Mouse (Mus musculus): ENCODE measurements around the gene Txndc15.
"Not testable (repeated sequence)": the region's sequence is repeated elsewhere in the genome, so short reads cannot be mapped to it uniquely, and the experiment has no call there.

Gene Txndc15

DNA sequence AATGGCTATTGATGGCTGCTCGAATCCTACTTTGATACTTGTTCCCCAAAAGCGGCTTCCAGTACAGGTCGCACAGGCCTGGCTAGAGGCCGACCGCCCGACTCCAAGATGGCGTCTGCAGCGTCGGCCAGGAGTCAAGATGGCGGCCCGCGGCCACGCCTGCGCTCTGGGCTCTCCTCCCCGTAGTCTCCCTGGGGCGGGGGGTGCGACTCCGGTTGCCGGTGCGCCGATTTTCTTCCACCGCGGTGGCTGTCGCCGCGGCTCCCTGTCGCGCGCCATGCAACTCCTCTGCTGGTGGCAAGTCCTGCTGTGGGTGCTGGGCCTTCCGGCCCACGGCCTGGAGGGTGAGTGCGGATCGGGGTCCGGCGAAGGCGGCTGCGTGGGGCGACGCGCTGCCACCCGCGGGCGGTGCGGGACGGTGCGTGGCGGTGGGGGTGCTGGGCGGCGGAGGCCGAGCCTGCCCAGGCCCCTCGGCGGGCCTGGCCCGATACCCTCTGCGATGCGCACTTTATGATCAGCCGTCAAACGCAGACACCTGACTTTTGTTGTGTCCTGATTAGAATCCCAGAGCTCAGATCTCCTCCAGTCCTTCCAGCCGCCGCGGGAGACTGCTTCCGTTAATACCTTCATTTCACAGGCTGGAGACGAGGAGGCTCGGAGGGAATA lies at the start of gene Txndc15:
Gene Txndc15, plus strand, starts transcription at position 150 of the 666 bp plus-strand sequence.
- DNase-seq (ENCODE audit: low read depth, low spot score), result peak; percentile 75

DNA sequence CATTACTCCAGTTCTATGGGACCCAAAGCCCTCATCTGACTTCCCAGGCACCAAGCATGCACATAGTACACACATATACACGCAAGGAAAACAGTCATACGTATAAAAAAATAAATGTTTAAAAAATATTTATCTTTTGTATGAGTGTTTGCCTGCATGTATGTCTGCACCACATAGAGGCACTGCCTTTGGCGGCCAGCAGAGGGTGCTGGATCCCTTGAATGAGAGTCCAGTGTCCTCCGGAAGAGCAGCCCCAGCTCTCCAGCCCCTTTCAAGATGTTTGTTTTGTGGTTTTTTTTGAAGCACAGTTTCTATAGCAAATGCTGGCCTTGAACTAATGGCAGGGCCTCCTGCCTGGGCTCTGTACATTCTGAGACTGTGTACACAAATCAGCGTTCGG lies 45.9 kb upstream of the Txndc15 start:
- DNase-seq (ENCODE audit: low read depth, low spot score), result peak; percentile 46

DNA sequence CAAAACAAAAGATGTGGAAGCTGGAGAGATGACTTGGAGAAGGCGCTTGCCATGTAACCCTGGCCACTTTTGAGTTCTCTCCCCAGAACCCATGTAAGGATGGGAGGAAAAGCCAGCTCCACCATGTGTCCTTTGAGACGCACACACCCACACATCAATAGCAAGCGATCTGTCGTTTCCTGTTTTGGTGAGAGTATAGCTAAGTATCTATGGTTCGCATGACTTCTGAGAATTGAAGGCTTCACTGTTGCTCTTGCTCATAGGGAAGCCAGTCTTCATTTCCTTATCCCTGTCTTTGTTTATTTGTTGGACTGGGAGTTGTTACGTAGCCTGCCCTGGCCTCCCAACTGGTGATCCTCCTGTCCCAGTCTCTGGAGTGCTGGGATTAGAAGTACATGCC lies 41.7 kb upstream of the Txndc15 start:
- DNase-seq (ENCODE audit: low read depth, low spot score), result no peak

DNA sequence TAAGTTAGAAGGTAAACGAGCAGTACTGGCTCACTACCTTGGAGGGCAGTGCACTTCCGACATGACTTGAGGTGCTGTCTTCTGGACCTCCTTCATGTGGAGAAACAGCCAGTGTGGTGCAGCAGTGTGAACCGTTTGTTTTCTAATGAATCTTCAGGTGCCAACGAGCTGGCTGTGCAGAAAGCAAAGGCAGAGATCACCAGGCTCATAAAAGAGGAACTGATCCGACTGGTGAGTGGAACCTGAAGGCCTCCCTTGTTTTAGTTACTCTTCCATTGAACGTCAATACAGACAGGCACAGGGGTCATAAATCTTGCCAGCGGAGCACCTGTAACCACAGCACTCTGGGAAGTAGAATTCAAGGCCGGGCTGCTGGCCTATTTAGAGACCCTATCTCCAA lies 37.1 kb upstream of the Txndc15 start:
- no peak for DNase-seq (ENCODE audit: low read depth, low spot score)

DNA sequence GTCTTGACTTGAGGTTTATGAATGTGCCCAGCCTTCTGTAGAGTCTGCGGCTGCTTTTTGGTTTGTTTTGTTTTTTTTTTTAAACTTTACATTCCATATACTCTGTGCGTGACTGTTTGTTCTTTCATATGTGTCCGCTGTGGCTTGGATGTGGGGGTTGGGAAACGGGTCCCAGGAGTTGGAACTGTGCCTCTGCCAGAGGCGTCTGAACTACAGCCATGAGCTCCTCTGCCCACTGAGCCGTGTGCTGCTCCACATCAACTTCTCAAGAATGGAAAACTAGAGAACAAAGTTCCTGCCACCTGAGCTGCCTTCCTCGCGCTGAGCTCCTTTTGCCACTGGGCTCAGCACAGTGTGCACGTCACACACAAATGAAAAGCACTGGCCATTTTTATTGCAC lies 32.2 kb upstream of the Txndc15 start:
- DNase-seq (ENCODE audit: low read depth, low spot score), result no peak

DNA sequence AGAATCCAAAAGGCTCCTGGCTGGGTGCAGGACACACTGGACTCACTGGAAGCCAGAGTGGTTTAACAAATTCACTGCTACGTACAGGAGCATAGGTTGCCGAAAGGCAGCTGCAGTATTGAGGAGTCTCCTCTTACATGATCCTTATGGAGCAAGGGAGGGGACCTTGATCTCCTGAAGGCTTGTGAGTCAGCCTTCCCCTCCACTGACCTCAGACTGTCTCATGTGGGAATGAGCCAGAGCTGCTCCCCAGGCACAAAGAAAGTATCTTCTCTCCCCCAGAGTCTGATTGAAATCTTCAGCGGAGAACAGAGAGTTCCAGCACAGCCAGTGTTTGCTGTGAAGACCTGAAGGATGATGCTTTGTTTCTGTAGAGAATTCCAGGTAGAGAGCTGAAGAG lies 30.9 kb upstream of the Txndc15 start:
- DNase-seq (ENCODE audit: low read depth, low spot score), result peak; percentile 26

DNA sequence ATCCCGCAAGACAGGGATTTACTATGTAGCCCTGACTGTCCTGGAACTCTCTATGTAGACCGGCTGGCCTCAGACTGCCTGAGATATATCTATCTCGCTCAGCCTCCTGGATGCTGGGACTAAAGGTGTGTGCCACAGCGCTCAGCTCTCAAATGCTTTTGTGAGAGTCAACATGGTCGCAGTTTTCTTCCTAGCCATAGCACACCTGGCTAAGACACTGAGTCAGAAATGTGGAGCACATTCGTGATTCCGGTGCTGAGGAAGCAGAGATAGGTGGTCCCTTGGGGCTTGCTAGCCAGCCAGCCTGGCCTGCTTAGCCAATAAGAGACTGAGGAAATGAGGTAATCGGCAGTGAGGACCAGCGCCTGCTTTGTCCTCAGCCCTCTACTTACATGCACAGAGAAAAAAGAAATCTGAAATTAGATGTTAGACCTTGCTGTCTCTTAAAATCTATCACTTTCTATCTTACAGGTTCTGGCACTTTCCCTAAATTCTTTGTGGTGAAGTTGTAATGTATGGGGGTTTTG lies 28.3 kb upstream of the Txndc15 start:
- DNase-seq (ENCODE audit: low read depth, low spot score), result no peak

DNA sequence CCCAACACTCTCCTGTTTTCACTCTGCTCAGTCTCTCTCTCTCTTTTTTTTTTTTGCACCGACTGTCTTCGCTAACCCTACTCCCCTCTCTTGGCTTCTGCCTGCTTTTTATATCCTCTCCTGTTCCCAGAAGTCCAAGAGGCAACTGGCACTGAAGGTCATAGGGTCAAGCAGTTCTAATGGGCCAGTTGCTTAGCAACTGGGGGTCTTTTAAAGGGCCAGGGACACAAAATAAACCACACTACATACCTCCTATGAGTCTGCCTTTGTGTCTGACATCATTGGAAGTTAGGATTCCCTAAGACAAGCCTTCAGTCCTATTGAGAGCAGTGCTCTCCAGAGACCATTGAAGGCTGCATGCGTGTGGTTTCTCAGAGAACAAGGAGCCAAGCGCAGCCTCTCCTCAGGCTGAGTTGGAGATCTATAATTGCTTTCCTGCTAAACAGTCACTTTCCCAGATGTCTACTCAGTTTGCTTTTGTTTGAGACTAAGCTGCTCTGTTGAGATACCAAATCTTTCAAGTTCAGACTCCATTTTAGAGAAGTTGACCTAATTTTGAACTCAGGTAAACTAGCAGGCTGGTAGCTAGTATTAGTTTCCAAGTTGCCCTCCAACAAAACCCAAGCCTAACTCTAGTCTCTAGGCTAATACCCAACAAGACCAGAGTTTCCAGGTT lies 26.4 kb upstream of the Txndc15 start:
- no peak for DNase-seq (ENCODE audit: low read depth, low spot score)

DNA sequence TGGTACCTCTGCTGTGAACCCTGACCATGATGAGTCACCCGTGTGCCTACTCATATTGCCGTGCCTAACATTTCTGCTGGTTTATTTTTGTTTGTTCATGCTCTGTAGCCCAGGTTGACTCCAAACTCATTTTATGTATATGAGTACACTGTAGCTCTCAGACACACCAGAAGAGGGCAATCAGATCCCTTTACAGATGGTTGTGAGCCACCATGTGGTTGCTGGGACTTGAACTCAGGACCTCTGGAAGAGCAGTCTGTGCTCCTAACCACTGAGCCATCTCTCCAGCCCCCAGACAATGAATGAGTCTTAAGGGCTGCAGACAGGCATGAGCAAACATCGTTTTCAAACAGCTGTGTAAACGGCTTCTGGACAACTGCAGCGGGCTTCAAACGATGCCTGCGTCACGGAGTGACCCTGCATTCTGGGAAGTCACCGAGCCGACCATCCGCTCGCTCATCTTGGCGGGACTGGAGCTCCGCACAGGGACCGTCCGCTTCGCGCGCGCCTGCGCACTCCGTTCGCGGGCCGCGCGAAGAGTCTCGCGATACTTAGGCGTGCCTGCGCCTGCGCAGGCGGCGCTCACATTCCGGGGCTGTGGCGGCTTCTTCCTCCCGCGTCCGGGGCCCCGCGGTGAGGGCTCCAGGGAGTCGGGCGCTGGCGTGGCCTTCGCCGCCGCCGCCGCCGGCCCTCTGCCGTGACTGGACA lies 21.8 kb upstream of the Txndc15 start, which contains the start of gene B230219D22Rik:
Gene B230219D22Rik, plus strand, starts transcription at position 590 of the 708 bp plus-strand sequence.
- peak; percentile 91 for DNase-seq (ENCODE audit: low read depth, low spot score)

DNA sequence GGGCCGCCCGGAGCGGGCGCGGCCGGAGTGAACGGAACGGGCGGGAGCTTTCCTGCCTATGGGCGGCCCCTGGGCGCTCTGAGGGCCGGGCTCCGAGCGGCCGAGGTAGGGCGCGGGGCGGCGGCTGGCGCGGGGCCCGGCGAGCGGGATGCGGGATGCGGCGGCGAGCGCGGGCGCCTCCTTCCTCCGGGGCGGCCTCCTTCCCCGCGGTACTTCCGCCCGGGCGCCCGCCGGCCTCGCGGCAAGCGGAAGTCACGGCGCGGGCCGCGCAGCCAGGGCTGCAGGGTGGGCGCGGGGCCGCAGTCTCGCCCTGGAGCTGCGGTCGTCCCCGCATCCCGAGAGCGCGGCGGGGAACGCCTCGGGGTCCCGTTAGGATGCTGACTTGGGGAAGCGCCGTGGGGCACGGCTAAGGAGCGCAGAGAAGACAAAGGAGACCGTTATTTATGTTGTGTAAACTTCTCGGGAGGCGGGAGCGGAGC lies 21.2 kb upstream of the Txndc15 start:
- peak; percentile 31 for DNase-seq (ENCODE audit: low read depth, low spot score)

DNA sequence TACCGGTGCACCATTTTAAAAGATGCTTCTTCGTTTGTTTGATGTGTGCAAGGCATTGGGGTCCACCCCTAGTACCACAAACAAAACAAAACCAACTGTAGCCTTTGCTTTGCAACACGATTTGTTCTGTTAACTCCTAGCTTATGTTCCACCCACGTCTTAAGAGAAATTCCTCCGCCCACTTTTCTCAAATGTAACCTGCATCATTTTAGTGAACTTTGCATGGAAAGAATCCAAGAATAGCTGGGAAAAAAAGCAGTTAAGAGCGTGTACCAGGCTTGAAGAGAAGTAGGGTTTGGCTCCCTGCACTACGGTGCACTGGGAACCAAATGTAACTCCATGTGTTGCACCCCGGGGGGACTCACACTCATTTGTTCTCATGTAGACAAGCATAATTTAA lies 20.3 kb upstream of the Txndc15 start:
- DNase-seq (ENCODE audit: low read depth, low spot score), result peak; percentile 64

DNA sequence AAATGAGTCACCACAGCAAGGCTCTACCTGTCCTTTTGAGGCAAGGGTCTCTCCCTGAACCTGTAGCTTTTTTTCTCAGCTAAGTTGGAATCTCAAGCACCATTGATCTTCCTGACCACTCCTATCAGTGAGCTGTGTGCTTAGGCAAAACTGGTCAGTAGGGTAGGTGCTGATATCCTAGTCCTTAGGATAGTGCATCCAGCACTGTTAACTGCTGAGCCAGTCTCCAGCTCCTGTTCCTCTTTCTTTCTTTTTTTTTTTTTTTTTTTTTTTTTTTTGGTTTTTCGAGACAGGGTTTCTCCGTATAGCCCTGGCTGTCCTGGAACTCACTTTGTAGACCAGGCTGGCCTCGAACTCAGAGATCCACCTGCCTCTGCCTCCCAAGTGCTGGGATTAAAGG lies 18.5 kb upstream of the Txndc15 start:
- DNase-seq (ENCODE audit: low read depth, low spot score), result not testable (repeated sequence)

DNA sequence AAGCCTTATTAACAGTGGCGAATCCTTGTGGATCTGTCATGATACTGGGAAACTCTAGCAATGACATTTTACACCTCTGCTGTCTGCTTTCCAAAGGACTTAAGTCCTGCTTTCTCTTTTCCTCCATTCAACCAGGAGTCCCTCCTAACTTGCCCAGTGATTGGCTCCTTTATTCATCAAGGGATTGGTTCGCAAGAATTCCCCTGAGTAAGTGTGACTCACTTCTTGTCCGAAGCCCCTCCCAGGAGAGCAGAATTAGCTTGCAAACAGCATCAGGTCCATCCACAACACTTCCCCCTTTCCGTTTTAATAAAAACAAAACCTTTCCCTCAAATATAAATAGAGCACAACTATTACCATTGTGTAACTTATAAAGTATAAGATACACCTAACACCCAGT lies 10.1 kb upstream of the Txndc15 start:
- peak; percentile 33 for DNase-seq (ENCODE audit: low read depth, low spot score)

DNA sequence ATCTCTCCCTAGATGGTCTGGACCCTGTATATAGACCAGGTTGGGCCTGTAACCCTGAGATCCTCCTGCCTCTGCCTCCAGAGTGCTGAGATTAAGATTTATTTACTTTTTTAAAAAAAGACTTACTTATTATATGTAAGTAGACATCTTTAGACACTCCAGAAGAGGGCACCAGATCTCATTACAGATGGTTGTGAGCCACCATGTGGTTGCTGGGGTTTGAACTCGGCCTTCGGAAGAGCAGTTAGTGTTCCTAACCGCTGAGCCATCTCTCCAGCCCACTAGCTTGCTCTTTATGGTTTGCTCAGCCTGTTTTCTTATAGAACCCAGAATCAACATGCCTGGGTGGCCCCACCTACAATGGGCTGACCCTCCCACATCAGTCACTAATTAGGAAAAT lies 1.6 kb upstream of the Txndc15 start:
- peak; percentile 13 for DNase-seq (ENCODE audit: low read depth, low spot score)

DNA sequence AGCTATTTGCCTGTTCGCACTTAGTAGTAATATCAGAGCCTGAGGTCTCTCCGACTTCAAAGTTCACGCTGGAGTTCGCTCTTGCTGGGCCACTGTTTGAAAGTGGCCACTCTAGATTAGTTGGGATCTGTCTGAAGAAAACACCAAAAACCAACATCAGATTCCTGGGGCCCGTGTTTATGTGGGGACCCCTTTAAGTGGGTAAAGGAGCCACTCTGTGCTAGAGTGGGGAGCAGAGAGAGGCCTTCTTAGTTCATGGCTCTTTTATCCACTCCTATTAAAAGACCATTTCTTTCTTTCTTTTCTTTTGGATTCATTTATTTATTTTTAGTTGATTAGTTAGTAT lies 690 bp downstream of the Txndc15 start:
- no peak for DNase-seq (ENCODE audit: low read depth, low spot score)

DNA sequence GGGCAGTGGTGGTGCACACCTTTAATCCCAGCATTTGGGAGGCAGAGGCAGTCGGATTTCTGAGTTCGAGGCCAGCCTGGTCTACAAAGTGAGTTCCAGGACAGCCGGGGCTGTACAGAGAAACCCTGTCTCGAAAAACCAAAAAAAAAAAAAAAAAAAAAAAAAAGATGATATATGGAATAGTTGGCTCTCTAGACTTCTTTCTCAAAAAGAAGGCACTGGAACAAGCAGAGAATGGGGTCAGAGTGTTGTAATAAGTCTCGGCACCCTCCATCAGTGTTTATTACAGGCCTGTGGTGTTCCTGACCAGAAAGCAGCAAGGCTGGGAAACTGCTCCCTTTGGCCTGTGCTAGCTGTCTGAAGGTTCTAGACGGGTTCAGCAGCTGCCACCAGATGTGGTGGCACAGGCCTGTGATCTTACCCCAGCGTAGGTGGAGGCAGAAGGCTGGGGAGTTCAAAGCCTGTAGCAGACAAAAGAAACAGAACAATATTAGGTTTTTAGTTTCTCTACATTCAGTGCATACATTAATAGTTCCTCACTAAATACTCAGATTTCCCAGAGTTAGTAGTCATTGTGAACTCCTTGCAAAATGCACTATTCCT lies 1.6 kb downstream of the Txndc15 start:
- no peak for DNase-seq (ENCODE audit: low read depth, low spot score)

DNA sequence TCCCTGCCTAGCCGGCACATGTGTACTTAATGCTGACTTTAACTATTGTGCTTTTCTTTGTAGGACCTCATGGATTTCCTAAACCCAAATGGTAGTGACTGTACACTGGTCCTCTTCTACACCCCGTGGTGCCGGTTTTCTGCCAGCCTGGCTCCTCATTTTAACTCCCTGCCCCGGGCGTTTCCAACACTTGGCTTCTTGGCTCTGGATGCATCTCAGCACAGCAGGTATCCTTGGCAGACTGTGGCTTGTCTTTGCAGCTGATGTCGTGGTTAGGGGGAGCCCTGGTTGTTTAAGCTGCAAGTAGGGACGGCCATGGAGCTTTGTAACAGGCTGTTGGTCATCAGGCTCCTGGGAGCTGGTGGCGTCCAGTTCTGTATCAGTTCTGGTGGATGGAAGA lies 7.1 kb downstream of the Txndc15 start:
- DNase-seq (ENCODE audit: low read depth, low spot score), result no peak

DNA sequence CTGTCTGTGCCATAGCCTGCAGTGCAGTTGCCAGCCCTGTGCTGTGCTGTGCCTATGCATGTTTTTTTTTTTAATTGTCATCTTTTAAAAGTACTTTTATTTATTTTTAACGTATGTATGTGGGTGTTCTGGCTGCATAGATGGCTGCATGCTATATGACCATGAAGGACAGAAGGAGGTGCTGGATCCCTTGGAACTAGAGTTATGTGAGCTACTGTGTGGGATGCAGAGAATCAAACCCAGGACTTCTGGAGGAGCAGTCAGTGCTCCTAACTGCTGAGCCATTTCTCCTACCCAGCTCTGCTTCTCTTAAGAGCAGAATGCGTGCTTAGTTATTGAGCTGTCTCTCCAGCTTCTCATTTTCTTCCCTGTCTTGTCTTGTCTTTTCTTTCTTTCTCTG lies 7.5 kb downstream of the Txndc15 start:
- DNase-seq (ENCODE audit: low read depth, low spot score), result no peak

DNA sequence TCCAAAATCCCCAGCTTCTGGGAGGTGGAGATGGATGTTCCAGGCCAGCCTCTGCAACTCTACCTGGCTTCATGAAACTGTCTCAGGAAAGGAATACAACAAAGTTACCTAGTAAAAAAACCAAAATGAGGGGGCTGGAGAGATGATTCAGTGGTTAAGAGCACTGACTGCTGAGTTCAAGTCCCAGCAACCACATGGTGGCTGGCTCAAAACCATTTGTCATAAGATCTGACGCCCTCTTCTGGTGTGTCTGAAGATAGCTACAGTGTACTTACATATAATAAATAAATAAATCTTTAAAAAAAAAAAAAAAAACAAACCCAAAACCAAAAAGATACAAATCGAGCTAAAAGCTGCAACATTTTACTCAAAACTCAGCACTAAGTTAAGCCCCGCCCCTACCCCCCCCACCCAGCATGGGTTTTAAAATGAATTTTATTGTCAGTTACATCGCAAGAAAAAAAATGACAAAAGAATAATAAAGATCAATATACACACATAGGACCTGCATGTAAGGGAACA lies 12.2 kb downstream of the Txndc15 start:
- peak; percentile 61 for DNase-seq (ENCODE audit: low read depth, low spot score)

DNA sequence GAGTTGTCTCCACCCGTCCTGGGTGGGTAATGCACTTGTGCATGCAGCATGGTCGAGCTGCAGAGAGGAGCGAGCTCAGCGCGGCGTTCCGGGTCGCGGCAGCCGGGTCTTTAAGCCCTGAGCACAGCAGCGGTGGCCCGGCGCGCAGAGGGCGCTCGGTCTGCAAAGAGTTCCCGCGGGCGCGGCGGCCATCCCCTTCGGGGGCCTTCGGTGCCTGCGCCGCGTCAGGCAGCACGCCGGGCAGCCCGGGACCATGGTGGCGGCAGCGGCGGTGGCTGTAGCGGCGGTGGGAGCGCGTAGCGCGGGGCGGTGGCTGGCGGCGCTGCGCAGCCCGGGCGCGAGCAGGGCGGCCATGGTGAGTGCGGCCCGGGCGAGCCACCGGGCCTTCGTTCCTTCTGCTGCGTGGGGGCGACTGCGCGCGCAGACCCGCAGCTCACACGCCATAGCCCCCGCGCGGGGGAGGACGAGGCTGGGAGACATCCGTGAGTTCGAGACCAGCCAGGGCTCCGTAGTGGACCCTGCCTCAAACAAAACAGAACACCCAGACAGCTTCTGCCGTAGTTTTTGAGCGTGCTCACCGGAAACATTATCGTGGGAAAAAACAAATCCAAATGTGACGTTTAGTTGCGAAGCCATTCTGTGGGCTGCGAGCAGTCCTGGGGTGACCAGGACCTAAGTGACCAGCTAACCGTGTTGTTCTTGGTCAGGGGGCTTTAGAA lies 12.8 kb downstream of the Txndc15 start, which contains the start of gene Pcbd2:
Gene Pcbd2, plus strand, starts transcription at position 249 of the 719 bp plus-strand sequence.
- peak; percentile 67 for DNase-seq (ENCODE audit: low read depth, low spot score)

DNA sequence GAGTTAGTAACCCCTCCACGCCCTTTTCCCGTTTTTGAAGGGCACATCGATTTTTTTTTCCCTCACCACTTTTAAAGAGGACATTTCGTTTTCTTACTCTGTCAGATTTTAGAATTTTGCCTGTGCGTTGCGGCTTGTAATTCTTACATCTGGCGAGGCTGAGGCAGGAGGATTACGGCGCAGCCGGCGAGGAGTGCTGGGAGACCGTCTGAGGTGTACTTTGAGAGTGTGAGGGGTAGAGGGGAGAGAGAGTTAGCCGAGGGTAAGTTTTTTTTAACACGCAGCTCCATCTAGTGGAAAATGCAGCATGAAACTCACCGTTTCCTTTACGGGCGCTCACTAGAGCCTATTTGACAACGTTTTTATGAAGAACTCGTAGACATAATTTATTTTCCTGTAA lies 13.4 kb downstream of the Txndc15 start:
- peak; percentile 89 for DNase-seq (ENCODE audit: low read depth, low spot score)
